Mouse (Mus musculus): ENCODE measurements at regions not wholly inside any gene's neighbourhood (a gene's known extent, or its start where the extent isn't known, plus 50 kb on each side); places are given as distances from the start of the nearest gene placed in this dataset.

GRCm38 (mm10) chr3:15074949-15075348, 188.9 kb downstream of the Car2 start:
- Histone ChIP-seq H3K4me1 (ENCODE audit: control insufficient read depth, insufficient read depth, low read length) (no peaks in the 10 kb centered on the region), H3K27ac (replicated peaks; ENCODE audit: low read depth, low read length) (no peak overlapping the region), H3K36me3 (ENCODE audit: control insufficient read depth, insufficient read depth, low read length) (no peaks in the 10 kb centered on the region), H3K27me3 (replicated peaks; ENCODE audit: control insufficient read depth, insufficient read depth, low read length) (no peaks in the 10 kb centered on the region), H3K4me2 (ENCODE audit: low read depth, low read length) (no peak overlapping the region), H3K9me3 (ENCODE audit: control insufficient read depth, low read length) (no peaks in the 10 kb centered on the region), H3K4me3 (ENCODE audit: low read depth, low read length) (no peak overlapping the region), H3K9ac (ENCODE audit: low read depth, low read length) (no peak overlapping the region)
- ATAC-seq (ENCODE audit: low read depth) (no peak), DNase-seq (ENCODE audit: low spot score) (no peak)

GRCm38 (mm10) chr3:15090124-15090523, 204.1 kb downstream of the Car2 start:
- no peak overlapping the region for H3K27ac ChIP-seq (replicated peaks; ENCODE audit: low read depth, low read length)
- WGBS: 59% methylated on average over 1 of the region's 1 CpGs
- no peak overlapping the region for H3K4me3 ChIP-seq (ENCODE audit: low read depth, low read length)
- H3K4me2 ChIP-seq (ENCODE audit: low read depth, low read length): no peak overlapping the region
- H3K36me3 ChIP-seq (ENCODE audit: control insufficient read depth, insufficient read depth, low read length): no peaks in the 10 kb centered on the region
- H3K4me1 ChIP-seq (ENCODE audit: control insufficient read depth, insufficient read depth, low read length): no peaks in the 10 kb centered on the region
- no peak for ATAC-seq (ENCODE audit: low read depth)
- no peak overlapping the region for H3K9ac ChIP-seq (ENCODE audit: low read depth, low read length)
- H3K9me3 ChIP-seq (ENCODE audit: control insufficient read depth, low read length): no peaks in the 10 kb centered on the region
- DNase-seq (ENCODE audit: low spot score): no peak
- no peaks in the 10 kb centered on the region for H3K27me3 ChIP-seq (replicated peaks; ENCODE audit: control insufficient read depth, insufficient read depth, low read length)

- no peak overlapping the region; the same call in 1 of the 2 replicates for H3K27ac ChIP-seq (replicated peaks; ENCODE audit: low read depth, low read length)
- 39% methylated on average over 6 of the region's 6 CpGs for WGBS
- ATAC-seq (ENCODE audit: low read depth): peak; percentile 72; the same call in 1 of the 2 replicates
Measured at GRCm38 (mm10) chr3:15098206-15098817, 212.2 kb downstream of the Car2 start.

GRCm38 (mm10) chr3:15098981-15099380, 212.9 kb downstream of the Car2 start:
- ATAC-seq (ENCODE audit: low read depth): no peak
- H3K4me2 ChIP-seq (ENCODE audit: low read depth, low read length): no peak overlapping the region
- no peak overlapping the region for H3K9ac ChIP-seq (ENCODE audit: low read depth, low read length)
- DNase-seq (ENCODE audit: low spot score): no peak
- H3K36me3 ChIP-seq (ENCODE audit: control insufficient read depth, insufficient read depth, low read length): no peaks in the 10 kb centered on the region
- H3K27me3 ChIP-seq (replicated peaks; ENCODE audit: control insufficient read depth, insufficient read depth, low read length): no peaks in the 10 kb centered on the region
- no peak overlapping the region for H3K4me3 ChIP-seq (ENCODE audit: low read depth, low read length)
- H3K9me3 ChIP-seq (ENCODE audit: control insufficient read depth, low read length): no peaks in the 10 kb centered on the region
- no peaks in the 10 kb centered on the region for H3K4me1 ChIP-seq (ENCODE audit: control insufficient read depth, insufficient read depth, low read length)
- no peak overlapping the region for H3K27ac ChIP-seq (replicated peaks; ENCODE audit: low read depth, low read length)

More at GRCm38 (mm10) chr3:15098206-15098817, 212.2 kb downstream of the Car2 start:
- Histone ChIP-seq H3K9ac (ENCODE audit: low read depth, low read length) (no peak overlapping the region), H3K9me3 (ENCODE audit: control insufficient read depth, low read length) (no peaks in the 10 kb centered on the region), H3K4me3 (ENCODE audit: low read depth, low read length) (no peak overlapping the region), H3K27me3 (replicated peaks; ENCODE audit: control insufficient read depth, insufficient read depth, low read length) (no peaks in the 10 kb centered on the region), H3K36me3 (ENCODE audit: control insufficient read depth, insufficient read depth, low read length) (no peaks in the 10 kb centered on the region), H3K4me1 (ENCODE audit: control insufficient read depth, insufficient read depth, low read length) (no peaks in the 10 kb centered on the region), H3K4me2 (ENCODE audit: low read depth, low read length) (no peak overlapping the region)
- peak; percentile 77 for DNase-seq (ENCODE audit: low spot score)

- no peak for DNase-seq (ENCODE audit: low spot score)
- no peak overlapping the region for H3K27ac ChIP-seq (replicated peaks; ENCODE audit: low read depth, low read length)
Measured at GRCm38 (mm10) chr3:15105627-15106026, 219.6 kb downstream of the Car2 start.

GRCm38 (mm10) chr3:15106281-15106680, 220.2 kb downstream of the Car2 start:
- Histone ChIP-seq H3K27ac (replicated peaks; ENCODE audit: low read depth, low read length) (no peak overlapping the region), H3K9ac (ENCODE audit: low read depth, low read length) (no peak overlapping the region), H3K36me3 (ENCODE audit: control insufficient read depth, insufficient read depth, low read length) (no peaks in the 10 kb centered on the region), H3K4me2 (ENCODE audit: low read depth, low read length) (no peak overlapping the region), H3K4me3 (ENCODE audit: low read depth, low read length) (no peak overlapping the region), H3K27me3 (replicated peaks; ENCODE audit: control insufficient read depth, insufficient read depth, low read length) (no peaks in the 10 kb centered on the region), H3K4me1 (ENCODE audit: control insufficient read depth, insufficient read depth, low read length) (no peaks in the 10 kb centered on the region), H3K9me3 (ENCODE audit: control insufficient read depth, low read length) (no peaks in the 10 kb centered on the region)
- 79% methylated on average over 6 of the region's 6 CpGs for WGBS
- DNase-seq (ENCODE audit: low spot score) (no peak), ATAC-seq (ENCODE audit: low read depth) (no peak)

More at GRCm38 (mm10) chr3:15105627-15106026, 219.6 kb downstream of the Car2 start:
- Histone ChIP-seq H3K4me3 (ENCODE audit: low read depth, low read length) (no peak overlapping the region), H3K27me3 (replicated peaks; ENCODE audit: control insufficient read depth, insufficient read depth, low read length) (no peaks in the 10 kb centered on the region), H3K9me3 (ENCODE audit: control insufficient read depth, low read length) (no peaks in the 10 kb centered on the region), H3K4me2 (ENCODE audit: low read depth, low read length) (no peak overlapping the region), H3K4me1 (ENCODE audit: control insufficient read depth, insufficient read depth, low read length) (no peaks in the 10 kb centered on the region), H3K36me3 (ENCODE audit: control insufficient read depth, insufficient read depth, low read length) (no peaks in the 10 kb centered on the region), H3K9ac (ENCODE audit: low read depth, low read length) (no peak overlapping the region)
- WGBS: 10% methylated on average over 4 of the region's 4 CpGs
- no peak for ATAC-seq (ENCODE audit: low read depth)

- Histone ChIP-seq H3K4me1 (ENCODE audit: control insufficient read depth, insufficient read depth, low read length) (no peaks in the 10 kb centered on the region), H3K4me3 (ENCODE audit: low read depth, low read length) (no peak overlapping the region), H3K9ac (ENCODE audit: low read depth, low read length) (no peak overlapping the region), H3K27me3 (replicated peaks; ENCODE audit: control insufficient read depth, insufficient read depth, low read length) (no peaks in the 10 kb centered on the region), H3K27ac (replicated peaks; ENCODE audit: low read depth, low read length) (no peak overlapping the region), H3K36me3 (ENCODE audit: control insufficient read depth, insufficient read depth, low read length) (no peaks in the 10 kb centered on the region), H3K4me2 (ENCODE audit: low read depth, low read length) (no peak overlapping the region), H3K9me3 (ENCODE audit: control insufficient read depth, low read length) (no peaks in the 10 kb centered on the region)
- WGBS: 92% methylated on average over 5 of the region's 5 CpGs
- ATAC-seq (ENCODE audit: low read depth) (no peak), DNase-seq (ENCODE audit: low spot score) (no peak)
Measured at GRCm38 (mm10) chr3:15107301-15107700, 221.2 kb downstream of the Car2 start.

- 90% methylated on average over 9 of the region's 9 CpGs for WGBS
- no peak overlapping the region for H3K4me3 ChIP-seq (ENCODE audit: low read depth, low read length)
- H3K4me1 ChIP-seq (ENCODE audit: control insufficient read depth, insufficient read depth, low read length): no peaks in the 10 kb centered on the region
- no peaks in the 10 kb centered on the region for H3K36me3 ChIP-seq (ENCODE audit: control insufficient read depth, insufficient read depth, low read length)
- H3K9me3 ChIP-seq (ENCODE audit: control insufficient read depth, low read length): no peaks in the 10 kb centered on the region
- no peak overlapping the region for H3K4me2 ChIP-seq (ENCODE audit: low read depth, low read length)
- DNase-seq (ENCODE audit: low spot score) (no peak), ATAC-seq (ENCODE audit: low read depth) (no peak)
- no peaks in the 10 kb centered on the region for H3K27me3 ChIP-seq (replicated peaks; ENCODE audit: control insufficient read depth, insufficient read depth, low read length)
- H3K9ac ChIP-seq (ENCODE audit: low read depth, low read length): no peak overlapping the region
- no peak overlapping the region for H3K27ac ChIP-seq (replicated peaks; ENCODE audit: low read depth, low read length)
Measured at GRCm38 (mm10) chr3:15108239-15108934, 222.3 kb downstream of the Car2 start.
